Mouse (Mus musculus): Measurements from ENCODE around the gene Uap1. TPM values are rescaled to one million over a fixed set of nuclear protein-coding genes. Genes with fewer than 3 reads are reported as not detected.

Uap1 gene
- polyA plus RNA-seq, 1 experiment from 2014 or later = 48.1 TPM

DNA sequence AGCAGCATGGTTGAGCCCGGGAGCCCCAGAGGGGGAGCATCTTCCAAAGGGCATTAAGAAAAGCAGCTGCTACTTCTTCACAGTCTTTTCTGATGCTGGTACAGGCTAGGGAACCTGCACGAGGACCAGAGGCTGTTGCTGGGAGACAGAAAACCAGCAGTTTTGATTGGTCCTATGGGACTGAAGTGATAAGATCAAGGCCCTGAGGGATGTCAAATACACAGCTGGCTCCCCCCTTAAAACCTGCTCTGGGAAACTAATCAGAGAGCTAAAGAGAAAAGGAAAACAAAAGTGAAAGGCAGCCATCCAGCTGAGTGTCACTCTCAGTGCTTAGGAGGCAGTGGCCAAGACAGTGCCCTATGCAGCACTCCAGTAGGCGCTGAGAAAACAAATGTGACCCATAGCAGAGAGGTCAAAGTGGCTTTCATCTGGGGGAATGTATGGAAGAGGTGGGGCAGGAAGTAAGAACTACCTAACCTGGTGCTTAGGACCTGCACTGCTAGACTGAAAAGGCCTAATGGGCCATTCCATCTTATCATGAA is 14.3 kb downstream of the Uap1 start:
- no peak overlapping the region for H3K9ac ChIP-seq (replicated peaks; ENCODE audit: low read depth, low read length)
- no peak overlapping the region for H3K27ac ChIP-seq (ENCODE audit: low read length)
- H3K27me3 ChIP-seq (ENCODE audit: control insufficient read depth, insufficient read depth, low read length) = no peaks in the 10 kb centered on the region
- H3K4me2 ChIP-seq (replicated peaks; ENCODE audit: low read depth, low read length) = no peak overlapping the region
- H3K4me1 ChIP-seq (ENCODE audit: control insufficient read depth, insufficient read depth, low read length) = 0 out of 2 replicates have a peak, but pooled peaks cover 5% of the 10 kb centered on the region
- no peak overlapping the region for H3K4me3 ChIP-seq (ENCODE audit: low read depth, low read length)
- H3K36me3 ChIP-seq (ENCODE audit: control insufficient read depth, insufficient read depth, low read length) = peaks cover 8% of the 10 kb centered on the region
- no peak for ATAC-seq (ENCODE audit: insufficient number of reproducible peaks, insufficient read depth, low FRiP score, low read depth)
- H3K9me3 ChIP-seq (ENCODE audit: control insufficient read depth, low read depth, low read length) = no peaks in the 10 kb centered on the region
- 71% methylated on average over 3 of the region's 3 CpGs for WGBS

DNA sequence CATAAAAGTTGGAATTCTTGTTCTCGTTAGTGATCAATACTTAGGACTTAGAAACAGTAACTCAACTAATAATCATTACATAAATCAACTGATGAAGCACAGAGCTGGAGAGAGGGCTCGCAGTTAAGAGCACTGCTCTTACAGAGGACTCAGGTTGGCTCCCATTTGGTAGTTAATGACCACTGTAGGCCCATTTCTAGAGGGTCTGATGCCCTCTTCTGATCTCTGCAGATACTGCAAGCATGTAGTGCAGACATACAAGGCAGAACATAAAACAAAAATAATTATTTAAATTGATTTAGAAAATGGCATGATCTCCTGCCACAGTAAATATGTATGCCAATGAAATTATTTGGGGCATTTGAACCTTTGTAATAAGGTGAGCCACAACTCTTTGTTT is 15.1 kb downstream of the Uap1 start:
- H3K4me3 ChIP-seq (ENCODE audit: low read depth, low read length) = no peak overlapping the region
- 0 out of 2 replicates have a peak, but pooled peaks cover 5% of the 10 kb centered on the region for H3K4me1 ChIP-seq (ENCODE audit: control insufficient read depth, insufficient read depth, low read length)
- peaks cover 8% of the 10 kb centered on the region for H3K36me3 ChIP-seq (ENCODE audit: control insufficient read depth, insufficient read depth, low read length)
- 83% methylated on average over 2 of the region's 2 CpGs for WGBS
- H3K27ac ChIP-seq (ENCODE audit: low read length) = no peak overlapping the region
- no peak overlapping the region for H3K4me2 ChIP-seq (replicated peaks; ENCODE audit: low read depth, low read length)
- H3K27me3 ChIP-seq (ENCODE audit: control insufficient read depth, insufficient read depth, low read length) = no peaks in the 10 kb centered on the region
- no peak for ATAC-seq (ENCODE audit: insufficient number of reproducible peaks, insufficient read depth, low FRiP score, low read depth)
- no peaks in the 10 kb centered on the region for H3K9me3 ChIP-seq (ENCODE audit: control insufficient read depth, low read depth, low read length)
- no peak overlapping the region for H3K9ac ChIP-seq (replicated peaks; ENCODE audit: low read depth, low read length)

DNA sequence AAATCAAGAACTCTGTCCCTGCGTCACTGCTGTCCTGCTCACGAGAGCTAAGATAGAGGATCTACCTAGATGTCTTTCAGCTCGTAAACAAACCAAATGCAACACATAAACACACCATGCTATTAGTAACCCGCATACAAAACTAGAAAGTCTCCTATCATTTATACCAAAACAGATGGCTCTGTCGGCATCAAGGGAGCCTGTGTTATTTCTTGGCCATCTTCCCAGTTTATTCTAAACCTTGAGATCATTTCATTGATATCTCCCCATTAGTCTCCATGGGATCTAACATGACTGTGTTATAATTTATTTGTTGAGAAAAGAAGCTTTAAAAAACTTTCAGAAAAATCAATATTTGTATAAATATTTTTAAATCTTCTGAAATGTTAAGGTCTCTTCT is 19.0 kb downstream of the Uap1 start:
- no peak overlapping the region for H3K4me2 ChIP-seq (replicated peaks; ENCODE audit: low read depth, low read length)
- no peak overlapping the region for H3K27ac ChIP-seq (ENCODE audit: low read length)
- no peak overlapping the region for H3K4me3 ChIP-seq (ENCODE audit: low read depth, low read length)
- no peak overlapping the region for H3K9ac ChIP-seq (replicated peaks; ENCODE audit: low read depth, low read length)
- H3K4me1 ChIP-seq (ENCODE audit: control insufficient read depth, insufficient read depth, low read length) = no peaks in the 10 kb centered on the region
- H3K36me3 ChIP-seq (ENCODE audit: control insufficient read depth, insufficient read depth, low read length) = peaks cover 10% of the 10 kb centered on the region
- ATAC-seq (ENCODE audit: insufficient number of reproducible peaks, insufficient read depth, low FRiP score, low read depth) = no peak
- no peaks in the 10 kb centered on the region for H3K27me3 ChIP-seq (ENCODE audit: control insufficient read depth, insufficient read depth, low read length)
- 59% methylated on average over 5 of the region's 5 CpGs for WGBS
- H3K9me3 ChIP-seq (ENCODE audit: control insufficient read depth, low read depth, low read length) = no peaks in the 10 kb centered on the region

DNA sequence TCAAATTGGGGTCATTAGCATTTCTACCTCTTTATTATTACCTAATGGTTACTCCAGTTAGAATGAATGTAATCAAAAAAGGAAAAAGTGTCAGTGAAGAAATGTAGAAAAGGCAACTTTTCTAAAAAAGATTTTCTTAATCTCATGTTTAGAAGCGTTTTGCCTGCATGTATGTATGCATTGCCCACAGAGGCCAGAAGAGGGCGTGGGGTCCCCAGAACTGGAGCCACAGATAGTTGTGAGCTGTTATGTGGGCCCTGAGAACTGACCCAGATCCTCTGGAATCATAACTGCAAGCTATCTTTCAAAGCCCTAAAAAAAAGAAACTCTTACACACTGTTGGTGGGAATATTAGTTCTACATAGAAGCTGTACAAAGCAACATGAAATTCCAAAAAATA is 19.5 kb downstream of the Uap1 start:
- H3K36me3 ChIP-seq (ENCODE audit: control insufficient read depth, insufficient read depth, low read length) = peaks cover 10% of the 10 kb centered on the region
- 74% methylated on average over 2 of the region's 2 CpGs for WGBS

DNA sequence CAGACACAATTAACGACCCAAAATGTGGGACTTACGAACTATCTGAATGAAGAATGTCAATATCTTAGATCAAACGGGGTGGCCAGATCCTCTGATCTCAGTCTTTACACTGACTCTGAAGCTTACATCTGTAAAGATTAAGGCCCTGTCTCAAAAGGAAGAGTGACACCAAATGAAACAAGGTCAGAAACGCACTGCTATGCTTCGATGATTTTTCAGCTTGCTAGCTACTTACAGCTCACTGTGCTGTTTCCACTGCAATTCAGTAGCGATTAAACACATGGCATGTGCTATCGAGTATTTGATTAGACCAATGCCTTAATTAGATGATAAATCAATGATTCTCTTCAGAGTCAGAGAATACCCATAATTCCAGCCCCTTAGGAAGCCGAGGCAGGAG is 20.8 kb downstream of the Uap1 start:
- Histone ChIP-seq H3K4me3 (ENCODE audit: low read depth, low read length) (no peak overlapping the region), H3K9ac (replicated peaks; ENCODE audit: low read depth, low read length) (no peak overlapping the region), H3K4me1 (ENCODE audit: control insufficient read depth, insufficient read depth, low read length) (no peaks in the 10 kb centered on the region), H3K27ac (ENCODE audit: low read length) (no peak overlapping the region), H3K4me2 (replicated peaks; ENCODE audit: low read depth, low read length) (no peak overlapping the region), H3K36me3 (ENCODE audit: control insufficient read depth, insufficient read depth, low read length) (peaks cover 20% of the 10 kb centered on the region), H3K27me3 (ENCODE audit: control insufficient read depth, insufficient read depth, low read length) (no peaks in the 10 kb centered on the region), H3K9me3 (ENCODE audit: control insufficient read depth, low read depth, low read length) (no peaks in the 10 kb centered on the region)
- ATAC-seq (ENCODE audit: insufficient number of reproducible peaks, insufficient read depth, low FRiP score, low read depth) = no peak
- 91% methylated on average over 8 of the region's 8 CpGs for WGBS

More for the DNA sequence above, 19.5 kb downstream of the Uap1 start:
- ATAC-seq (ENCODE audit: insufficient number of reproducible peaks, insufficient read depth, low FRiP score, low read depth) = no peak
- H3K4me1 ChIP-seq (ENCODE audit: control insufficient read depth, insufficient read depth, low read length) = no peaks in the 10 kb centered on the region
- H3K9ac ChIP-seq (replicated peaks; ENCODE audit: low read depth, low read length) = no peak overlapping the region
- H3K27ac ChIP-seq (ENCODE audit: low read length) = no peak overlapping the region
- H3K4me2 ChIP-seq (replicated peaks; ENCODE audit: low read depth, low read length) = no peak overlapping the region
- H3K27me3 ChIP-seq (ENCODE audit: control insufficient read depth, insufficient read depth, low read length) = no peaks in the 10 kb centered on the region
- H3K4me3 ChIP-seq (ENCODE audit: low read depth, low read length) = no peak overlapping the region
- H3K9me3 ChIP-seq (ENCODE audit: control insufficient read depth, low read depth, low read length) = no peaks in the 10 kb centered on the region

DNA sequence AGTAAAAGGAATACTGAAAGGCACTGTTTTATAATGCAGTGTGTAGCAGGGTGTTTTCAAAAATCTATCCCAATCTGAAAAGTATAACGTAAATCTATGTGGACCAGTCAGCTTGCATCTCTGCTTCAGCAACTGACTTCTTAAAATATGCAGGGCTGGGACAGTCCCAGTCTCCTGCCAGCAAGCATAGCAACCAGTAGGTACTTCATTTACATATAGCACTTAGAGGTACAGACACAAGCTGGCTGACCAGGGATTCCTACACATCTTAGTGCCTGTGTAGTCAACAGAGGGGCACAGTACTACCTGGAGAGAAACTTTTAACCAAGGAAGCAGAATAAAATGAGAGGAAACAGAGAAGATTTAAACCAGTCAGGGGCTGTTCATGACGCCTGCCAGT is 22.2 kb downstream of the Uap1 start:
- WGBS = 93% methylated on average over 2 of the region's 2 CpGs
- Histone ChIP-seq H3K36me3 (ENCODE audit: control insufficient read depth, insufficient read depth, low read length) (peaks cover 19% of the 10 kb centered on the region; the same call in 1 of the 2 replicates), H3K9me3 (ENCODE audit: control insufficient read depth, low read depth, low read length) (no peaks in the 10 kb centered on the region), H3K4me3 (ENCODE audit: low read depth, low read length) (no peak overlapping the region), H3K9ac (replicated peaks; ENCODE audit: low read depth, low read length) (no peak overlapping the region), H3K27me3 (ENCODE audit: control insufficient read depth, insufficient read depth, low read length) (no peaks in the 10 kb centered on the region), H3K27ac (ENCODE audit: low read length) (no peak overlapping the region), H3K4me2 (replicated peaks; ENCODE audit: low read depth, low read length) (no peak overlapping the region), H3K4me1 (ENCODE audit: control insufficient read depth, insufficient read depth, low read length) (no peaks in the 10 kb centered on the region)
- no peak for ATAC-seq (ENCODE audit: insufficient number of reproducible peaks, insufficient read depth, low FRiP score, low read depth)

DNA sequence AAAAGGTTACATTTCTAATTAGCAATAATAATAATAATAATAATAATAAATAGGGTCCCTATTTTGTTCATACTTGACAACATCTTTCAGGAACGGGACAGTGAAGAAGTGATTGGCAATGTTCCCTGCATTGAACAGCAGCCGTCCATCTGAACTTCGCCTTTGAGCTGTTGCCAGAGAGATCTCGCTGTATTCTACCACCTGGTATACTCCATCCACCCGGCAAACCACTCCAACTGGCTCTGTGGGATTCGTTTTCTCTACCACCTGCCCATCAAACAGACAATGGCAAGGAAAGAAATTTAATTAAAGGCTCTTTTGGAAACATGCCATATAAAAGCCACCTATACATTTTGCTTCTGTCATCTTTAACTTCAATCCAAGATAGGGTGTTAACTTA is 23.9 kb downstream of the Uap1 start:
- ATAC-seq (ENCODE audit: insufficient number of reproducible peaks, insufficient read depth, low FRiP score, low read depth) = no peak
- H3K4me3 ChIP-seq (ENCODE audit: low read depth, low read length) = no peak overlapping the region
- H3K27ac ChIP-seq (ENCODE audit: low read length) = no peak overlapping the region
- H3K36me3 ChIP-seq (ENCODE audit: control insufficient read depth, insufficient read depth, low read length) = peaks cover 19% of the 10 kb centered on the region; the same call in 1 of the 2 replicates
- no peaks in the 10 kb centered on the region for H3K27me3 ChIP-seq (ENCODE audit: control insufficient read depth, insufficient read depth, low read length)
- 84% methylated on average over 6 of the region's 6 CpGs for WGBS
- H3K4me2 ChIP-seq (replicated peaks; ENCODE audit: low read depth, low read length) = no peak overlapping the region
- no peak overlapping the region for H3K9ac ChIP-seq (replicated peaks; ENCODE audit: low read depth, low read length)
- H3K4me1 ChIP-seq (ENCODE audit: control insufficient read depth, insufficient read depth, low read length) = no peaks in the 10 kb centered on the region
- no peaks in the 10 kb centered on the region for H3K9me3 ChIP-seq (ENCODE audit: control insufficient read depth, low read depth, low read length)

DNA sequence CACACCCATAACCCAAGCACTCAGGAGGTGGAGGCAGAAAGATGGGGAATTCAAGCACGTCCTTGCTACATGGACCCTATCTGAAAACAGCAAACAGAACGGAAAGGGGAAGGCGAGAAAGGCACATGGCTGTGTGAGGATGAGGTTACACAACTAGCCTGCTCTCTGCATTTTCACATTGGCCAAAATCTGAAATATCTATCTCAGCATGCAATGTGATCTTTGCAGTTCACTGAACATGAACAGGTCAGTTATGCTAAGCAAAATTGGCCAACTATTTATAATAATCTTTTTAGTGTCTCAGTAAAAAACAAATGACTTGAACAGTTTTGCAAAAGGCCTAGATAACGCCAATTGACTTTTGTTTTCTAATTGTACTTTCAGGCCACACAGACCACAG is 25.0 kb downstream of the Uap1 start:
- WGBS = 94% methylated on average over 4 of the region's 4 CpGs

DNA sequence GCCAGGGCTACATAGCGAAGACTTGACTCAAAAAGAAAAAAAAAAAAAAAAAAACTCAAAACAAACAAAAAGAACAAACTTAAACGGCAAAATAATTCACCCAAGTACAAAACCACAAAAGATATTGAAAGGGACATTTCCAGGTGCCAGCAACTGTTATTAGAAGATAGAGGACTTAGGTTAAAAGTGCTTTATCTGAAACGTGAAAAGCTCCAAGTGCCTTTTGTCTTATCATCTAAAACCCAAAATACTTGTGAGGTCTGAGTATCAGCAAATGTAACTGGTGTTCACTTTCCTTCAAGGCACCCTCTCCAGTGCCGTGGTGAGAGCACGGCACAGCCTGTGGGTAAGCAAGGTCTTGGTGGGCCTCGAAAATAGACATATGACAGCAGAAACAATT is 26.2 kb downstream of the Uap1 start:
- Histone ChIP-seq H3K4me2 (replicated peaks; ENCODE audit: low read depth, low read length) (no peak overlapping the region), H3K9me3 (ENCODE audit: control insufficient read depth, low read depth, low read length) (no peaks in the 10 kb centered on the region), H3K9ac (replicated peaks; ENCODE audit: low read depth, low read length) (no peak overlapping the region), H3K4me1 (ENCODE audit: control insufficient read depth, insufficient read depth, low read length) (no peaks in the 10 kb centered on the region), H3K27me3 (ENCODE audit: control insufficient read depth, insufficient read depth, low read length) (no peaks in the 10 kb centered on the region), H3K27ac (ENCODE audit: low read length) (no peak overlapping the region), H3K4me3 (ENCODE audit: low read depth, low read length) (no peak overlapping the region), H3K36me3 (ENCODE audit: control insufficient read depth, insufficient read depth, low read length) (peaks cover 26% of the 10 kb centered on the region)
- no peak for ATAC-seq (ENCODE audit: insufficient number of reproducible peaks, insufficient read depth, low FRiP score, low read depth)
- WGBS = 85% methylated on average over 6 of the region's 6 CpGs

More for the DNA sequence above, 25.0 kb downstream of the Uap1 start:
- H3K27me3 ChIP-seq (ENCODE audit: control insufficient read depth, insufficient read depth, low read length) = no peaks in the 10 kb centered on the region
- H3K4me1 ChIP-seq (ENCODE audit: control insufficient read depth, insufficient read depth, low read length) = no peaks in the 10 kb centered on the region
- no peak overlapping the region for H3K4me3 ChIP-seq (ENCODE audit: low read depth, low read length)
- H3K4me2 ChIP-seq (replicated peaks; ENCODE audit: low read depth, low read length) = no peak overlapping the region
- ATAC-seq (ENCODE audit: insufficient number of reproducible peaks, insufficient read depth, low FRiP score, low read depth) = no peak
- H3K27ac ChIP-seq (ENCODE audit: low read length) = no peak overlapping the region
- peaks cover 22% of the 10 kb centered on the region for H3K36me3 ChIP-seq (ENCODE audit: control insufficient read depth, insufficient read depth, low read length)
- no peaks in the 10 kb centered on the region for H3K9me3 ChIP-seq (ENCODE audit: control insufficient read depth, low read depth, low read length)
- no peak overlapping the region for H3K9ac ChIP-seq (replicated peaks; ENCODE audit: low read depth, low read length)
